Mouse (Mus musculus): ENCODE data around the gene Gm20388. TPM values are rescaled to one million over a fixed set of nuclear protein-coding genes. Genes with fewer than 3 reads are reported as not detected.
"Not testable (repeated sequence)": the region's sequence is repeated elsewhere in the genome, so short reads cannot be mapped to it uniquely, and the experiment has no call there.

Gene Gm20388
- total and polyA plus RNA-seq, 3 experiments: 0.02 to 0.05 TPM; not detected in 1

DNA sequence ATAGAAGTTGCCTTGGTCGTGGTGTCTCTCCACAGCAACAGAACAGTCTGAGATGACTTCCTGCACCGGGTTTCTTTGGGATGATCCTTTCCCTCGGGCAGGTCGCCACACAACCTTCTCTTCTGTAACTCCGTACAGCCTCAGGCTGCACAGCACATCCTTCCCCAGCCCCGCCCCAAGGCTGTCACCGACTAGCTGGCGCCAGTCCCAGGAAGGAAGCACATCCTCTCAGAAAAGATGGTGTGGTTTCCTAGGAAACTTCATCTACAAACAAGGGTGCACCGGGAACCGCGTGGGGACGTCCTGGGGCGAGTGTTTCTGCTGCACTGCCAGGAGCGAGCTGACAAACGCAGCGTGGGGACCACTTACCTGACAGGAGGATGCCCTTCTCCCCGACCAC, 4047.5 kb downstream of the Gm20388 start:
- H3K36me3 ChIP-seq (replicated peaks): peaks cover 97% of the 10 kb centered on the region

DNA sequence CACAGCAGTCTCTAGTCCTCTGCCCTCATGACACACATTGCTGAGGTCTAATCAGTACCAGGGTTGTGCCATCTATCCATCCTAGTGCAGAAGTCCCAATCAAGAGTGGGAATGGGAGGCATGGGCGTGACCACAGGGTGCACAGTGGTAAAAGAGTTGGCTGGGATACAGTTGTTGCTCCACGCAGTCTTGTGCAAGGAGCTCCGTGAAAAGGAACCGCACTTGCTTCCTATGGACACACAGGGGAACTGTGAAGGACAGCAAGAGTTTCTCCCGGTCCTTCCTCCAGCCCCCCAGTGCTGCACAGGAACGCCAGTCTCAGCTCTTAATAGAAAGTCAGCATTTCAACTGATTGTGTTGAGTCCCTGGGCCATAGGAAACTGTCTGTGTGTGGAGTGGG, 4048.8 kb downstream of the Gm20388 start:
- H3K27me3 ChIP-seq (ENCODE audit: insufficient read depth, low read length): no peaks in the 10 kb centered on the region
- ATAC-seq (ENCODE audit: extremely low read depth, insufficient number of reproducible peaks, low FRiP score, poor library complexity, severe bottlenecking) (no peak), DNase-seq (ENCODE audit: low spot score) (no peak)
- TF ChIP-seq TAL1 (conservative IDR thresholded peaks at IDR 0.05; ENCODE audit: low read depth, low read length): no peak
- no peak for TF ChIP-seq CTCF (IDR thresholded peaks at IDR 0.05; ENCODE audit: low read depth, low read length)
- no peak for TF ChIP-seq GATA1 (IDR thresholded peaks at IDR 0.05; ENCODE audit: borderline replicate concordance, low read length)
- no peak for TF ChIP-seq POLR2AphosphoS5 (IDR thresholded peaks at IDR 0.05; ENCODE audit: insufficient replicate concordance, low read depth, low read length)
- H3K36me3 ChIP-seq (replicated peaks): peaks cover 97% of the 10 kb centered on the region
- H3K9me3 ChIP-seq (replicated peaks): no peaks in the 10 kb centered on the region
- no peak overlapping the region for H3K4me3 ChIP-seq (ENCODE audit: low read depth, low read length)
- H3K4me1 ChIP-seq (ENCODE audit: insufficient read depth, low read depth, low read length): peaks cover 7% of the 10 kb centered on the region

More for the DNA sequence above, 4047.5 kb downstream of the Gm20388 start:
- peaks cover 10% of the 10 kb centered on the region for H3K4me1 ChIP-seq (ENCODE audit: insufficient read depth, low read depth, low read length)
- H3K9me3 ChIP-seq (replicated peaks): no peaks in the 10 kb centered on the region
- DNase-seq (ENCODE audit: low spot score): no peak
- no peak overlapping the region for H3K4me3 ChIP-seq (ENCODE audit: low read depth, low read length)
- TF ChIP-seq POLR2AphosphoS5 (IDR thresholded peaks at IDR 0.05; ENCODE audit: insufficient replicate concordance, low read depth, low read length): no peak
- no peak for TF ChIP-seq TAL1 (conservative IDR thresholded peaks at IDR 0.05; ENCODE audit: low read depth, low read length)
- no peak for TF ChIP-seq CTCF (IDR thresholded peaks at IDR 0.05; ENCODE audit: low read depth, low read length)
- no peak for TF ChIP-seq GATA1 (IDR thresholded peaks at IDR 0.05; ENCODE audit: borderline replicate concordance, low read length)
- no peak for TF ChIP-seq GATA2 (IDR thresholded peaks at IDR 0.05; ENCODE audit: borderline replicate concordance, low read depth, low read length)
- no peak for ATAC-seq (ENCODE audit: extremely low read depth, insufficient number of reproducible peaks, low FRiP score, poor library complexity, severe bottlenecking)
- no peaks in the 10 kb centered on the region for H3K27me3 ChIP-seq (ENCODE audit: insufficient read depth, low read length)

DNA sequence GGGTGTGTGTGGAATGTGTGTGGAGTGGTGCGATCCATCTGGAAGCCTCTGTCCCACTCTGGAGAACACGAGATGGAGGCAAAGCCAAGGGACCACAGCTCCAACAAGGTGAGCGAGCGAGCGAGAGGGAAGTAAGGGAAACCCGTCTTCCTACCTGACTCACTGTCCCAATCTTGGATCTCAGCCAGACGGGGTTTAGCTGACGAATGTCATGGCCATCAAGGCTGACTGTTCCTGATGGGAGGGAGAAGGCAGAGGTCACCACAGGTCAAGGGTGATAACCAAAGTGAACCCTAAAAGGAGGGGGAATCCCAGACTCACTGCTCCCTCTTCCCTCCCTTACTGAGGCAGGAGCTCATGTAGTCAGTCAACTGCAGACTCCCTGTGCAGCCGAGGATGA, 4049.4 kb downstream of the Gm20388 start:
- H3K4me1 ChIP-seq (ENCODE audit: insufficient read depth, low read depth, low read length): peaks cover 5% of the 10 kb centered on the region; the same call in 1 of the 2 replicates
- peak overlapping the region; percentile 23; the same call in 1 of the 2 replicates for H3K4me3 ChIP-seq (ENCODE audit: low read depth, low read length)
- no peak for TF ChIP-seq GATA2 (IDR thresholded peaks at IDR 0.05; ENCODE audit: borderline replicate concordance, low read depth, low read length)
- no peak for TF ChIP-seq GATA1 (IDR thresholded peaks at IDR 0.05; ENCODE audit: borderline replicate concordance, low read length)
- TF ChIP-seq TAL1 (conservative IDR thresholded peaks at IDR 0.05; ENCODE audit: low read depth, low read length): no peak
- TF ChIP-seq POLR2AphosphoS5 (IDR thresholded peaks at IDR 0.05; ENCODE audit: insufficient replicate concordance, low read depth, low read length): no peak
- TF ChIP-seq CTCF (IDR thresholded peaks at IDR 0.05; ENCODE audit: low read depth, low read length): no peak
- peaks cover 97% of the 10 kb centered on the region for H3K36me3 ChIP-seq (replicated peaks)
- no peaks in the 10 kb centered on the region for H3K27me3 ChIP-seq (ENCODE audit: insufficient read depth, low read length)
- no peaks in the 10 kb centered on the region for H3K9me3 ChIP-seq (replicated peaks)
- ATAC-seq (ENCODE audit: extremely low read depth, insufficient number of reproducible peaks, low FRiP score, poor library complexity, severe bottlenecking) (no peak), DNase-seq (ENCODE audit: low spot score) (no peak)

DNA sequence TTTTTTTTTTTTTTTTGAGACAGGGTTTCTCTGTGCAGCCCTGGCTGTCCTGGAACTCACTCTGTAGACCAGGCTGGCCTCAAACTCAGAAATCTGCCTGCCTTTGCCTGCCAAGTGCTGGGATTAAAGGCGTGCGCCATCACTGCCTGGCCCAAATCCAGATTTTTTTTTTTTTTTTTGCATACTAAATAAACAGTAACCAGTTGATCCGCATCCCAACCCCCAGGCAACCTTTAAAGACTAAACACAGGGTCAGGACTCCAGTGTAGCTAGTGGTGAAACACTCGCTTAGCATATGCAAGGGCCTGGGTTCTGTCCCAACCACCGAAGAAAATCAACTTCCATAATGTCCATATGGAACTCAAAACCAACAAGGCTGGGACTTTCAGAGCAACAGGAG, 4049.9 kb downstream of the Gm20388 start:
- not testable (repeated sequence) for ATAC-seq (ENCODE audit: extremely low read depth, insufficient number of reproducible peaks, low FRiP score, poor library complexity, severe bottlenecking); DNase-seq (ENCODE audit: low spot score); H3K27me3 ChIP-seq (ENCODE audit: insufficient read depth, low read length); H3K4me1 ChIP-seq (ENCODE audit: insufficient read depth, low read depth, low read length); H3K9me3 ChIP-seq (replicated peaks); H3K4me3 ChIP-seq (ENCODE audit: low read depth, low read length)
- peaks cover 95% of the 10 kb centered on the region for H3K36me3 ChIP-seq (replicated peaks)

DNA sequence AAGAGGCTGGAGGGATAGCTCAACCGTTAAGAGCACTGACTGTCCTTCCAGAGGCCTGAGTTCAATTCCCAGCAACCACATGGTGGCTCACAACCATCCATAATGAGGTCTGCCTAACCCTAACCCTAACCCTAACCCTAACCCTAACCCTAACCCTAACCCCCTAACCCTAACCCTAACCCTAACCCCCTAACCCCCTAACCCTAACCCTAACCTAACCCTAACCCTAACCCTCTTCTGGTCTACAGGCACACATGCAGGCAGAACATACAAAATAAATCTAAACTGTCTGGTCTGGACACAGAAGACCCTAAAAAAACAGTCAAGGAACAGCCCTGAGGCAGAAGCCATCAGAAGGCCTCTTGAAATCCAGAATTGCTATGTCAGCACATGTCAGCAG, 4050.7 kb downstream of the Gm20388 start:
- DNase-seq (ENCODE audit: low spot score) (no peak), ATAC-seq (ENCODE audit: extremely low read depth, insufficient number of reproducible peaks, low FRiP score, poor library complexity, severe bottlenecking) (no peak)
- H3K4me1 ChIP-seq (ENCODE audit: insufficient read depth, low read depth, low read length): peaks cover 5% of the 10 kb centered on the region; the same call in 1 of the 2 replicates
- no peaks in the 10 kb centered on the region for H3K27me3 ChIP-seq (ENCODE audit: insufficient read depth, low read length)
- no peak overlapping the region for H3K4me3 ChIP-seq (ENCODE audit: low read depth, low read length)
- peaks cover 95% of the 10 kb centered on the region for H3K36me3 ChIP-seq (replicated peaks)
- H3K9me3 ChIP-seq (replicated peaks): no peaks in the 10 kb centered on the region
- TF ChIP-seq GATA1 (IDR thresholded peaks at IDR 0.05; ENCODE audit: borderline replicate concordance, low read length) (no peak), CTCF (IDR thresholded peaks at IDR 0.05; ENCODE audit: low read depth, low read length) (no peak), GATA2 (IDR thresholded peaks at IDR 0.05; ENCODE audit: borderline replicate concordance, low read depth, low read length) (no peak), TAL1 (conservative IDR thresholded peaks at IDR 0.05; ENCODE audit: low read depth, low read length) (no peak), POLR2AphosphoS5 (IDR thresholded peaks at IDR 0.05; ENCODE audit: insufficient replicate concordance, low read depth, low read length) (no peak)

- peaks cover 95% of the 10 kb centered on the region for H3K36me3 ChIP-seq (replicated peaks)
- no peak for ATAC-seq (ENCODE audit: extremely low read depth, insufficient number of reproducible peaks, low FRiP score, poor library complexity, severe bottlenecking)
- no peak for TF ChIP-seq CTCF (IDR thresholded peaks at IDR 0.05; ENCODE audit: low read depth, low read length)
- no peak for TF ChIP-seq POLR2AphosphoS5 (IDR thresholded peaks at IDR 0.05; ENCODE audit: insufficient replicate concordance, low read depth, low read length)
- TF ChIP-seq TAL1 (conservative IDR thresholded peaks at IDR 0.05; ENCODE audit: low read depth, low read length): no peak
- no peak for TF ChIP-seq GATA1 (IDR thresholded peaks at IDR 0.05; ENCODE audit: borderline replicate concordance, low read length)
- no peak for TF ChIP-seq GATA2 (IDR thresholded peaks at IDR 0.05; ENCODE audit: borderline replicate concordance, low read depth, low read length)
These were observed 4056.3 kb downstream of the Gm20388 start for GRCm38 (mm10) chr8:123966896-123967295.

DNA sequence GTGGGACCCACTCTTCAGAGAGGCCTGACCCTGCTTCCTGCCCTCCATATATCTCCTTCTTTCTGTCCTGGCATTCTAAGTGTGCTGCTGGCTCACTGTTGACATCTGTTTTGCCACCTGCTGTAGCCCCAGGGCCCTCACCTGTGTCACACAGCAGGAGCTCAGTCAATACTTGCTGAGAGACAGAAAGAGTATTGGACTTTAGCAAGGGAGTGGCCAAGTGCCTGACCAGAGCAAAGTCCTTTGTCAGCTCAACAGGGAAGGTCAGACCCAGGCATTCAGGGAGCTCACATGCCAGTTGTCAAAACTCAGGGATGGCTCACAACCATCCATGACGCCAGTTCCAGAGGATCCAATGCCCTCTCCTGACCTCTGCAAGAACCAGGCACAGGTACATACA, 4062.9 kb downstream of the Gm20388 start:
- no peak overlapping the region for H3K4me3 ChIP-seq (ENCODE audit: low read depth, low read length)
- H3K36me3 ChIP-seq (replicated peaks): peaks cover 86% of the 10 kb centered on the region
- TF ChIP-seq GATA1 (IDR thresholded peaks at IDR 0.05; ENCODE audit: borderline replicate concordance, low read length): no peak
- no peak for TF ChIP-seq GATA2 (IDR thresholded peaks at IDR 0.05; ENCODE audit: borderline replicate concordance, low read depth, low read length)
- no peak for TF ChIP-seq POLR2AphosphoS5 (IDR thresholded peaks at IDR 0.05; ENCODE audit: insufficient replicate concordance, low read depth, low read length)
- no peak for TF ChIP-seq TAL1 (conservative IDR thresholded peaks at IDR 0.05; ENCODE audit: low read depth, low read length)
- TF ChIP-seq CTCF (IDR thresholded peaks at IDR 0.05; ENCODE audit: low read depth, low read length): no peak
- H3K27me3 ChIP-seq (ENCODE audit: insufficient read depth, low read length): no peaks in the 10 kb centered on the region
- ATAC-seq (ENCODE audit: extremely low read depth, insufficient number of reproducible peaks, low FRiP score, poor library complexity, severe bottlenecking): no peak
- H3K9me3 ChIP-seq (replicated peaks): peaks cover 8% of the 10 kb centered on the region
- peaks cover 38% of the 10 kb centered on the region for H3K4me1 ChIP-seq (ENCODE audit: insufficient read depth, low read depth, low read length)
- DNase-seq (ENCODE audit: low spot score): no peak

More at GRCm38 (mm10) chr8:123966896-123967295, 4056.3 kb downstream of the Gm20388 start:
- H3K9me3 ChIP-seq (replicated peaks): no peaks in the 10 kb centered on the region
- DNase-seq (ENCODE audit: low spot score): no peak
- no peak overlapping the region for H3K4me3 ChIP-seq (ENCODE audit: low read depth, low read length)
- H3K27me3 ChIP-seq (ENCODE audit: insufficient read depth, low read length): no peaks in the 10 kb centered on the region
- peaks cover 10% of the 10 kb centered on the region; the same call in 1 of the 2 replicates for H3K4me1 ChIP-seq (ENCODE audit: insufficient read depth, low read depth, low read length)

Data from G1E (cell line).